Mouse (Mus musculus) lung, postnatal 14 days (tissue): ENCODE results near the gene Adat1.

Experiments
- DNase-seq: peaks from one replicate; pipeline ENCODE4 v3.0.0; 2021

The Adat1 gene

DNA sequence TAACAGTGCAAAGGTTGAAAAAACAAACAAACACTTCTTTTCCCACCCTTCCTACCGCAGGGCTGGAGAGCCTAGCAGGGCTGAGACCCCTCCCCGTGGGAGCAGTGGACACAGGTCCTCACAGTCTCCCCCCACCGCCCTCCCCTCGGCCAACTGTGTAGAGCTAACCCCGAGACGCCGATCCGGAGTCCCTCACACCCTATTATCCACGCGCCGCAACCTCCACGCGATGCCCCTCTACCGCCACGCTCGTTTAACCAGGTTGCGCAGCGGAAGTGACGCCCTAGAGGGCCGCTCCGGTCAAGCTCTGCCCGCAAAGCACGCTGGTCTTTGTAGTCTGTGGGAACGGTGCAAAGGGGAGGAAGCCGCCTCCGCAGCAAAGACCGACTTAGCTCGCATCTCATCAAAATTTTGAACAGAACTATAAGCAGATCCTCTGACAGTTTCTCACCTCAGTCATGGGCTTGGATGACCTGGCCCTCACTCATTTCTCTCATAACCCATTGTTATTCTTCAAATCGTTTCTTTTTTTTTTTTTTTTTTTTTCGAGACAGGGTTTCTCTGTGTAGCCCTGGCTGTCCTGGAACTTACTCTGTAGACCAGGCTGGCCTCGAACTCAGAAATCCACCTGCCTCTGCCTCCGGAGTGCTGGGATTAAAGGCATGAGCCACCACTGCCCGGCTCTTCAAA is at the start of gene Adat1:
Adat1 (minus strand) TSS at position 290 of the 690 bp plus-strand sequence.
- peak; percentile 88 for DNase-seq

DNA sequence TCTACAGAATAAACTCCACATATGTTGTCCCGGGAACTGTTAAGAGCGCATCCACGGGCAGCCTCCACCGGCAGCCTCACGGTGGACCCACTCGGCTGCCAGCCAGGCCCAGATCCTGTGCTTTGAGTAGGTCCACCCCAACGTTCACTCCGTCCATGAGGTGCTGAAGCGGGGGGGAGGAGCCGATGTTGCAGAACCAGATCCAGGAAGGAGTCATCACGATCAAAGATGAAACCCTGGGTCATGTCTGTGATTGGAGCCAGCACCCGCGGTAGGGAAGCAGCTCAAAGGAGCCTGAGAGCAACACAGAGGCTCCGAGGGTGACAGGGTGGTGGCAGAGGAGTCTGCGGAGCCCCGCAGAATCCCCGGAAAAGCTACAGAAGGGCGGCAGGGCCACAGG is 45.4 kb upstream of the Adat1 start:
- no peak for DNase-seq

DNA sequence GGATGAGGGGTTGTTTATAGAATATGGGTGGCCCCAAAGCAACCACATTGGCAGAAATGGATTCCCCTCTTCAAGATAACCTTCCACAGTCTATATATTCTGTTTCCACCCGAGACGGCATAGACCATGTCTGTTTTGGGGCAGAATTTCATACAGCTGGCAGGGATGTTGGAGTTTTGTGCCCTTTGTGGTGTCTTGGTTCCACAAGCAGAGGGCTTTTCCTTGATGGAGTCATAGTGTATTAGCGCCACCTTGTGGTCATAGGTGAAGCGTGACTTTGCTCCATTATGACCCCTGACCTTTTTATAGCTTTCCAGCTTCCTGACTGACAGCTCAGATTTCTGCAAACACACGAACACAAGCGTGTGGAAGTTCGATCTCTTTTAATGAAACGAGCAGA is 42.5 kb upstream of the Adat1 start:
- peak; percentile 36 for DNase-seq

DNA sequence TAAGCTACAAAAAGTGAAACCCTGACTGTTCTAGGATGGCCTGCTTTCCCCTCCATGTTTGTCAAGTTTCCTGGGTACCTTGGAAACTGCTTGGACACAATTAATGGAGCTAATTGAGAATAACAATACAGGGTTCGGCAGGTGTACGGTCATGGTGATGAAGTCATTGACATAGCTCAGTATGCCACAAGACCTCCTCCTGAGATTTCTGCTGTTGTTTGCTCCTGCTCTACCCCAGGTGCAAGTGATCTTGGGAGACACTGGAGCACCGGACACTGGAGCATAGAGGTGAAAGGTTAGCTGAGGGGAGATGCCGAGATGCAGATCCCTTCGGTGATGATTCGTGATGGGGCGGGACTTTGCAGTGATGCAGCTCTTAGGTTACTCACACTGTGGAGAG is 41.0 kb upstream of the Adat1 start:
- no peak for DNase-seq

DNA sequence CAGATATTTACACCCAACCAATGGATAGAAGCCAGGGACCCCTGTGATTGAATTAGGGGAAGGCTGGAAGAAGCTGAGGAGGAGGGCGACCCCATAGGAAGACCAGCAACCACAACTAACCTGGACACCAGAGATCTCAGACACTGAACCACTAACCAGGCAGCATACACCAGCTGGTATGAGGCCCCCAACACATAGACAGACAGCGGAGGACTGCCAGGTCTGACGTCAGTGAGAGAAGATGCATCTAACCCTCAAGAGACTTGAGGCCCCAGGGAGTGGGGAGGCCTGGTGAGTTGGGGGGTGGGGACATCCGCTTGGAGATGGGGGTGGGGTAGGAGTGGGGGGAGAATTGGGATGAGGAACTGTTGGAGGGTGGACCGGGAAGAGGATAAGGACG is 38.6 kb upstream of the Adat1 start:
- no peak for DNase-seq

DNA sequence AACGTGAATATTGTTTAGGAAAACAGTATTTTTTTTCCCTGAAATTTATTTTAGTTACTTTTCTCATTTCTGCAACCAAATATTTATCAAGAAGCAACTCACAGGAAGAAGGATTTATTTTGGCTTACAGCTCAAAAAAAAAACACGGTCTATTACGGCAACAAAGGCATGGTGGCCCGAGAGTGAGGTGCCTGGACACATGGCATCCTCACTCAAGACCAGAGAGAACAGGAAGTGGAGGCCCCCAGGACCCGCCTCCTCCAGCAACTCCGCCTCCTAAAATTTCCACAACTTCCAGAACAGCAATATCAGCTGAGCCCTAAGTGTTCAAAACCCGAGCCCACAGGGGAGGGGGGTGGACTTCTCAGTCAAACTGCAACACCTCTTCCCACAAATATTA is 37.4 kb upstream of the Adat1 start:
- DNase-seq = no peak

DNA sequence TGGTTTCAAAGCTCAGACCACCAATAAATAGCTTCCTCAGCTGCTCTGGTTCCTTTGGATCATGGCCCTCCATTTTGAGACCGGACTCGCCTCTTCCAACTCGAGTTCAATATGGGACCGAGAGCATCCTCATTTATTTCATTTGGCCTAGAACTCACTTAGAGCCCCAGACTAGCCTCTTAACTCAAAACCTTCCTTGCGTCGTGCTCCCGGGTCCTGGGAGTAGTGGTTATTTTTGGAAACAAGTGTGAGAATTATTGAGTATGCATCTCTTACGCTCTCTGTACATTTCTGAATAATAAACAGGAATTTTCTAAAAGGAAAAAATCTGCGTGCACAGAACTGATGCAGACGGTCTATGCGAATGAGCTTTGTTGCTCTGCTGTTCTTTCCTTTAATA is 22.8 kb upstream of the Adat1 start, which contains the start of gene Gm6793:
Gm6793 (minus strand) TSS at position 101 of the 400 bp plus-strand sequence.
- DNase-seq = no peak

DNA sequence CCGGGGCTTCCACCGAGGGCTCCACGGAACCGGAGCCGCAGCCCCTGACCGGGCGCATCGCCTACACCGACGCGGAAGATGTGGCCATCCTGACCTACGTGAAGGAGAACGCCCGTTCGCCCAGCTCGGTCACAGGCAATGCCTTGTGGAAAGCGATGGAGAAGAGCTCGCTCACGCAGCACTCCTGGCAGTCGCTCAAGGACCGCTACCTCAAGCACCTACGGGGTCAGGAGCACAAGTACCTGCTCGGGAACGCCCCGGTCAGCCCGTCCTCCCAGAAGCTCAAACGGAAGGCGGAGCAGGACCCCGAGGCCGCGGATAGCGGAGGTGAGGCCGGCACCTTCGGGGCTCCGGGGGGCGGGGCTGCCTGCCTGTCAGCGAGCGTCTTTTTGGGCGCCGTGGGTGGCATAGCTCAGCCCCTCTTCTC is 19.7 kb upstream of the Adat1 start:
- peak; percentile 43 for DNase-seq

DNA sequence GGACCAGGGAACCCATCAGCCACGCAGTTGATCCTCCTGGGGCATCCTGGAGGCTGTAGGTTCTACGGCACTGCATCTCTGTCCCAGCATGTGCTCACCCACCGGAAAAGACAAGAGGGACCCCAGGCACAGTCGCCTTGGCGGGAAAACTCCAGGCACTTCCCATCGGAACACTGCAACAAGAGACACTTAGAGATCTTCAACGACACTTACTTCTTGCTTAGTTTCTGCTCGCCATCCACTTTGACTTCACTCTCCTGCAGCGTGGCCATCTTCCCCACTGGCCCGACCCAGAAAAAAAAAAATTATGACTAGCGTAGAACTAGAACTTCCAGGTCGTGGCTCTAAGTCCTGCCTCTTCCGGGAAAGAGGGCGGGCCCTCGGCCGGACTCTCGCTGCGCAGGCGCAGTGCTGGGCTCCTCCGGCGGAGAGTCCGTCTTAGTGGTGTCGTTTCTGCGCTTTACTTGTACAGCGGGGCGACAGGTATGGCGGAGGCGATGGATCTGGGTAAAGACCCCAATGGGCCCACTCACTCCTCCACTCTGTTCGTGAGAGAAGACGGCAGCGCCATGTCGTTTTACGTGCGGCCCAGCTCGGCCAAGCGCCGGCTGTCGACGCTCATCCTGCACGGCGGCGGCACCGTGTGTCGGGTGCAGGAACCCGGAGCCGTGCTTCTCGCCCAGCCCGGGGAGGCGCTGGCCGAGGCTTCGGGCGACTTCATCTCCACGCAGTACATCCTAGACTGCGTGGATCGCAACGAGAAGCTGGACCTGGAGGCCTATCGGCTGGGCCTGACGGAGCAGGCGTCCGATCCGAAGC is 19.1 kb upstream of the Adat1 start, which contains the start of the genes Kars and Terf2ip:
Kars (minus strand) TSS at position 327 of the 819 bp plus-strand sequence.
Terf2ip (plus strand) TSS at position 402 of the 819 bp plus-strand sequence.
- DNase-seq = peak; percentile 93

DNA sequence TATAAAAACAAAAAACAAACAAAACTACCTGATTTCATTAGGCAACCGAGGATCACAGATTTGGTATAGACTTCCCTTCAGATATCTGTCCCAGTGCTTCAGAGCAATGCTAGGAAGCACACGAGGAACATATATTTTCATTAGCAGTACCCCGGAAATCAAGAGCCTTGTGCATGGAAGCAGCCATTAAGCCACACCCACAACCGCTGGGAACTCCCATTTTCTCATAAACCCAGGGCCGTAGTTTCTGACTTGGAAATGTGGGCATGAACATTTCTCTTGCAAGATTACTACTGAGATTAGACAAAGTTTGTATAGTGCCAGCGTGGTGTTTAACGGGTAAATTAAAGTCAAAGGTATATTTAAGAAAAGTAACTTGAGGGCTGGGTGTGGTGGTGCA is 17.5 kb upstream of the Adat1 start:
- no peak for DNase-seq

DNA sequence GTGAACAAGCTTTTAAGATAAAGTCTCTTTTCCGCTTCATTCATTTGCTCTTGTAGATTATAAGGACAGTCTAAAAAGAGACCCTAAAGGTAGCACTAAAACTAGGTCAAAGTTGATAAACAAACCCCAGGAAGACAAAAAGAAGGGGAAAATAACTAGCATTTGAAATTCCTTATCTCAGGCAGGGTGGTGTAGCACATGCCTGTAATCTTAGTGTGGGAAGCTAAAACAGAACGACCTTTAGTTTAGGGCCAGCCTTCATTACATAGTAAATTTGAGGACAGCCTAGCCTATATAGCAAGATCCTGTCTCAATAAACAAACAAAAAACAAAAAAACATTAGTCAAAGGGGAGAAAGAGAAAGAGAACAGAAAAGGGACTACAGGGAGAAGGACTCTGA is 15.6 kb upstream of the Adat1 start:
- no peak for DNase-seq

DNA sequence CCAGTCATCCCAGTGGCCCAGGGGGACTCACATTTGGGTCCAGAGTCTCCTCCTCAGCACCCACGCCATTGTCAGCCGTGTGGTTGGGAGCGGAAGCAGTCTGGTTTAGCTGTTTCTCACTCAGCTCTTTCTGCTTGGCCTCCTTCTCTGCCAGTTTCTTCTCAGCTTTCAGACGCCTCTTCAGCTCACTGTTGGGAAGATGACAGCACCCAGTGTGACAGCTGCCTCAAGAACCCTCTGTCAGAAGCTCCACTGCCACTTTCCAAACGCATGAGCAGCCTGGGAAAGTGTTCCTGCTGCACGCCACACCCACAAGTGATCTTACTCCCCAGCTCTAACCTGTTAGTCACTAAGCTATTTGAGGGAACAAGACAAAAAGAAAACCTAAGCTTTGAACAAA is 13.5 kb upstream of the Adat1 start:
- no peak for DNase-seq

DNA sequence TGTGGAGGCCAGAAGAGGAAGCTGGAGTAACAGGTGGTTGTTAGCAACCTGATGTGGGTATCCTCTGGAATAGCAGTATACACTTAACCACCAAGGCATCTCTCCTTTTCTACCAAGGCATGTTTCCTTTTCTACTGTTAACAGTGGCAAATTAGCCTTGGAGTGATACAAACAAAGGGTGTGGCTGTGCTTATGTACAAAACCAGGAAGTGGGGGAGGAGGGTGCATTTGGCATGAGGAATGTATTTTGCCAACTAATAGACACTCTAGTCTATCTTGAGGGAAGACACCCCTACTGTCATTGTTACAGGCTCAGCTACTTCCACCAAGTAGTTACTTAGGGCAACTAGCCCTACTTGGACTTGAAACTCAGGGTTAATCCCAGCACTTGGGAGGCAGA is 12.7 kb upstream of the Adat1 start:
- DNase-seq = no peak

DNA sequence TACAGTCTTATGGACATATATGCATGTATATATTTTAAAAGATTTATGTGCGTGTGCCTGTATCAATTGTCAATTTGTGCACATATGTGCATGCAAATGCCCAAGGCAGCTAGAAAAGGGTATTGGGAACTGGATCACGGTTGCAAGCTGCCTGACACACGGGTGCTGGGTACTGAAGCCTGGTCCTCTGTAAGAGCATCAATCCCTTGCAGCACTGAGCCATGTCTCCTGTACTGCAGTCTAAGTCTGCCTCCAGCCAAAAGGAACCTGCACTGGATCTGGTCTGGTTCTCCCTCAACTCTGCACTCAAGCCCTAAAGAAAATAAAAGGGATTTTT is 569 bp upstream of the Adat1 start:
- no peak for DNase-seq

DNA sequence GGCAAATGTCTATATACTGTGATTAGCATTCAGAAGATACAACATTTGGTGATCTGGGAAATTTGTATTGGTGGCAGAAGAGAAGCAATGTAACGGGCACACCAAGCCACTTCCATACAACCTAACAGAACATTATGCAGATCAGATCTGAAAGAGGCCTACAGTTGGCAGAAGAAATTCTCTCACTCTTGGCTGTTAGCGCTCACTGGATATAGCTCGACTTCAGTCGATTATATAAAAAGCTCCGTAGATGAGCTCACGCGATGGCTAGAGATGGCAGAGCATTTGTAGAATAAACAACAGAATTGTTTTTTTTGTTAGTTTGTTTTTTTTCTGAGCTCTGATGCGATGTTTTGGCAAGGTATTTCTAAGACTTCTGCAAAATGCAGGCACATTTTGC is 824 bp downstream of the Adat1 start:
- no peak for DNase-seq

DNA sequence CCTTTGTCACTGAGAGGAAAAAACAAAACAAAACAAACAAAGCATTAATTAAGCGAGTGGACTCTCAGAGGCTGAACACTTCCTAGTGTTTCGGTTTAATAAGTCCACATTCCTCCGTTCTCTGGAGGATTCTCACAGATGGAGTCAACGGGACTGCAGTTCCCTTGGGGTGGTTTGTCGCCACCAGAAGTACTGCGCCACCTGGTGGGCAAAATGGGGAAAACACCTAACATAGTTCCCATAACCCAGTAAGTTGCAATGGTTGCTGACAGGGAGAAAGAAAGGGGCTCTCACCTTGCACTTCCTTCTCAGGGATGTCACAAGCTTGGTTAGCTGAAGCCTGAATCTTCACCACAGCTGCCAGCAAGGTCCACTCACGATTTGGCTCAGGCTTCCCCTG is 2.2 kb downstream of the Adat1 start:
- DNase-seq = peak; percentile 86

DNA sequence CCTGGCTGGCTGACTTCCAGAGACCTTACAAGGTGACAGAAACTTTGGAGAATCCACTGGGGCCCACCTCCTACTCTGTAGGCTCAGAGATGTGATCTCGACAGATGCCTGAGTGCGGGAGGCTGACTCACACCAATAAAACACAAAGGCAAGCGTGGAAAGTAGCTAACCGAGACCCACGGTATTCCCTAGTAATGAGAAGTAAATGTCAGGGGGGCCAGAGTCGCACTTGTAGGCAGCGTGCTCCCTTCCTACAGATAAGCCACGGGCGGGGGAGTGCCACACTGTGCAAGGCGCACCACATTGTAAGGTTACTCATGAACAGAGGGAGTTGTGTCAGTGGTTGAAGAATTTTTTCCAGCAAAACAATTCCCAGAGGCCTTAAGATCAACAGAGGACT is 7.6 kb downstream of the Adat1 start:
- no peak for DNase-seq

DNA sequence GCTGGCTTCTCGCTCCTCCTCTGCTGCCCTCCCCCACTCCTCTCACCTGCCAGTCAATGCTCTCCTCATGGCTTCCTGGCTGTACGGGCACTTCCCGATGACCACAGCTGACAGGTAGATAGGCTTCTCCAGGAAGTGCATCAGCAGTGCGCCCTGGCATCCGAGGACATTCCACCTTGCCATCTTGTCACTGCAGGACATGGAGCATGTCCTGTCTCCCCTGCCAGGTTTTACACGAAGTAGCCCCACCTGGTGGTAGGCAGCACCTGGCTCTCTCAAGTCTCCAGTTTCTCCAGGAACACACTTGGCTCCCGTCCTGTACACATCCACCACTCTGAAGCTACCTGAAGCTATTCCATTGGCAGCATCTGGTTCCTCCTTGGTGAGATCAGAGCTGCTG is 10.0 kb downstream of the Adat1 start:
- DNase-seq = peak; percentile 15

DNA sequence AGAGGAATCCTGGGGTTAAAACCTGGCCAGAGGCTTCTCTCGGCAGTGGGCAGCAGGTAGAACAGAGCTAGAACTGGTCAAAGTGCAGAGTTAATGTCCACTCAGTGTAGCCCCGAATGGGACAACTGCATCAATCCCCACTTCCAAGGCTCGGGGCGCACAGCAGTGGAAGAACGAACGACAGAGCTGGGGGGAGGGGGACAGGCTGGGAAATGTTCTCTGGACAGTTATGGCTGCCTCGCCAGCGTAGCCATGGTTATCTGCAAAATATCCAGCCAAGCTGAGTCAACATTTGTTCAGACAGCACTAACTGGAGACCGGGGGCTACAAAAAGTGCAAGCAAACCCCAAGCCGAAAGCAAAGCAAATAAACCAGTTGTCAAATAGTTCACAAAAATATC is 14.0 kb downstream of the Adat1 start:
- DNase-seq = no peak

DNA sequence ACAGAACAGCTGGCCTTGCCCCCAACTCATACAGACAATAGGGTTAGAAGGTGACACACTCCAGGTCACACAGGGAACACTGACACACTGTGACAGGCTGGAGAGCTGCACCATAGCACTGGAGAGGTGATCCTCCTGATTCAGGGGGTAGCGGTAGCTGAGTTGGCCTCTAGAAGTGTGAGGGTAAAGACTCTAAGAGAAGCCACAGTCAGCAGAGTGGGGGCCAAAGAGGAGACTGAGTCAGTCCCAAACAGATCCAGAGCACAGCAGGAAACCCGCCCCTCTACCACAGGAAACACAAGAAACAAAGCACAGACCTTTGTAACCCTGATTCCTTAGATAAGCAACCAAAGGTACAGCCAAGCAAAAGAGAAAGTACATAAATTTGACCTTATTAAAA is 15.8 kb downstream of the Adat1 start:
- DNase-seq = no peak

DNA sequence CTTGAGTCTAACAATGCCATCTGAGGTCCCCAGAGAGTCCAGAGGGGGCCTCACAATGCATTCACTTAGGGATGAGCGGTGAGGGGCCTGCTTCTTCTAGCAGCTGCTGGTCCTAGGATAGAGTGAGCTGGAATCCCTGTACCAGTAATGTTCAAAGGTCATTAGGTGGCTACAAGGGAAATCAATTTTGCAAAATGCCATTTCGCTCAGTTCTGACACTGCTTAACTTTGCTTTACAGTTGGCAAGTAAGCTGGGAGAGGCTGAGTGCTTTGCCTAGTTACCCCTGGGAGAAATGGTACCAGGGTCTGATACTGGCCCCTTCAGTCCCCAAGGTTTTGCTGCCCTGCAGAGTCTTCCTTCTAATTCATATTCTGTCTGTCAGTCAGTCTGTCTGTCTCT is 16.4 kb downstream of the Adat1 start:
- DNase-seq = no peak

DNA sequence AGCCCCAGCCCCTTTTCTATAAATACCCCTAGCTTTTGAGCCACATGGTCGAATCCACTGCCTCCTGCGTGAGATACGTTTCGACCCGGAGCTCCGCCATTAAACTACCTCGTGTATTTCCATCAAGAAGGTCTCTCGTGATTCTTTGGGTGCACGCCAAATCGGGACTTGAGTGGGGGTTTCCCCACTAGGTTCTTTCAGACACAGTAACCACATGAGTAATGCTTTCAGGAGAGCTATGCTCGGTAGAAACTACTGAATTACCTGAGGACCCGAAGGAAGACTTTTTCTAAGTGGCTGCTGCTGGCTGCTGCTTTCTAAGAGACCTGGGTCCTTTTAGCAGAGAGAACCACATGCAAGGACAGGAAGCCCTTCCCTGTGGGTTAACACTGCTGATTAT is 18.0 kb downstream of the Adat1 start:
- DNase-seq = no peak

DNA sequence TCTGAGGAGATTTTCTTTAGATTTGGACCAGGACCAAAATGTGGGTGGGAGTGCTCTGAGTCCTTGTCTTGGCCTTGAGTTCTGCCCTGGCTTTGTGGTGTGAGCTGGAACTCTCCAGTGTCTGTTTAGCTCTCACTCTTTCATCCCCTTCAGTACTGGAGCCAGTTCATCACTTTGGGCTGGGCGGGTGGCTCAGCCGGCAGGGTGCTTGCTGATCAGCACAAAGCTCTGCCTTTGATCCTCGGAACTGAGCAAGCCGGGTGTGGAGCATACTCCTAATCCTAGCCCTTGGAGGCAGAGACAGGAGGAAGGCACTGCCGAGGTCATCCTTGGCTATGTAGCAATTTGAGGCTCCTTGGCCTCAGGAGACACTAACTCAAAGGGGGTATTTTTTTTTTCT is 23.1 kb downstream of the Adat1 start:
- no peak for DNase-seq

DNA sequence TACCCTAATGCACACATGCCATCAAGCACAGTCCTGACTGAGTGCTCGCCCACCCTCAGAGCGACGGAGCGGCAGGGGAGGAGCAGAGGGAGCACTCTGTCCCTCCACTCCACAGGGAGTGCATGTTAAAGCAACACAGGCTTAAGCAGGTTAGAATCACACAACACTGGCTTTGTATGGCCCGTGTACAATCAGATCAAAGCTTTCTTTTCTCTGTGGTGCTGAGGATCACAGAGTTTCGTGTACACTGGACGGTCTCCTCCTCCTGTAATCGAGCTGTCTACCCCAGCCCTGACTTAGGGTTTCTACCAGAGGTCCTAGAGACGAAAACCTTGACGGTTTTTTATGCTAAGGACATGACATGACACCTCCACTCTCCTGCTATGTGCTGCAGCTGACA is 23.6 kb downstream of the Adat1 start:
- DNase-seq = no peak
